Mouse (Mus musculus) forebrain, postnatal 0 days (tissue): Measurements from ENCODE around the gene Uri1. TPM values are rescaled to one million over a fixed set of nuclear protein-coding genes. Genes with fewer than 3 reads are reported as not detected.

ENCODE experiments used
- ATAC-seq: fragments of 200-750 bp; cut with Nextera tagmentation; 2 replicates; pipeline ENCODE4 v1.8.0; 2017; ENCODE audit warnings: mild to moderate bottlenecking, moderate library complexity
- DNase-seq: peaks from one replicate; pipeline ENCODE4 v3.0.0-alpha.2; 2015
- H3K27ac ChIP-seq: fragments of 300-500 bp; sonication (generic); 2 replicates; pipeline ENCODE4 v1.5.1; 2014; ENCODE audit warnings: low read depth, mild to moderate bottlenecking, antibody characterized with exemption, low read length, moderate library complexity, mixed read lengths
- H3K27me3 ChIP-seq: fragments of 300-500 bp; sonication (generic); 2 replicates; pipeline ENCODE4 v1.6.1; 2014; ENCODE audit warnings: mild to moderate bottlenecking, low read length, mixed read lengths; ENCODE audit not compliant: insufficient read depth
- H3K36me3 ChIP-seq: fragments of 300-500 bp; sonication (generic); 2 replicates; pipeline ENCODE4 v1.6.1; 2014; ENCODE audit warnings: mild to moderate bottlenecking, moderate library complexity; ENCODE audit not compliant: insufficient read depth
- H3K4me1 ChIP-seq: fragments of 300-500 bp; sonication (generic); 2 replicates; pipeline ENCODE4 v1.6.1; 2014; ENCODE audit warnings: antibody characterized with exemption; ENCODE audit not compliant: insufficient read depth
- H3K4me2 ChIP-seq: fragments of 300-500 bp; sonication (generic); 2 replicates; pipeline ENCODE4 v1.6.1; 2014; ENCODE audit warnings: low read depth, mild to moderate bottlenecking, moderate library complexity
- H3K4me3 ChIP-seq: fragments of 300-500 bp; sonication (generic); 2 replicates; pipeline ENCODE4 v1.5.1; 2014; ENCODE audit warnings: low read depth, low read length, mixed read lengths
- H3K9ac ChIP-seq: fragments of 300-500 bp; sonication (generic); 2 replicates; pipeline ENCODE4 v1.6.1; 2014; ENCODE audit warnings: mild to moderate bottlenecking
- H3K9me3 ChIP-seq: fragments of 300-500 bp; sonication (generic); 2 replicates; pipeline ENCODE4 v1.6.1; 2016; ENCODE audit warnings: low read length
- CTCF ChIP-seq: sonication (generic); IDR thresholded peaks from 2 replicates; pipeline ENCODE4 v1.5.1; 2016; ENCODE audit warnings: antibody characterized with exemption, control low read depth, low read depth
- WGBS: fragments of 180-500 bp; shearing (Covaris S2); extraction: QIAGEN DNeasy Blood & Tissue Kit; methylation state at CpG from one replicate; pipeline ENCODE4 v1.1.7; 2014; 5-methylcytosine and 5-hydroxymethylcytosine counted together
- polyA plus RNA-seq: library from polyadenylated mRNA; unstranded; fragments of >200 nt; fragmentation: Nextera tagmentation; extraction: Ambion mirVana; gene quantifications from 2 replicates; pipeline ENCODE4 v1.2.1, GENCODE M21; 2015
- total RNA-seq: library from RNA; depleted of rRNA; stranded (reverse); fragments of >200 nt; gene quantifications from 2 replicates; pipeline ENCODE4 v1.2.3, GENCODE M21; 2014

Gene Uri1
- total and polyA plus RNA-seq, 2 experiments from 2014 or later, result 39.0 to 49.4 TPM

- Histone ChIP-seq H3K4me3 (no peak overlapping the region), H3K4me1 (no peaks in the 10 kb centered on the region), H3K9ac (no peak overlapping the region), H3K27ac (no peak overlapping the region), H3K9me3 (no peaks in the 10 kb centered on the region), H3K27me3 (no peaks in the 10 kb centered on the region), H3K4me2 (no peak overlapping the region), H3K36me3 (peaks cover 4% of the 10 kb centered on the region; the same call in 1 of the 2 replicates)
- ATAC-seq (no peak), DNase-seq (no peak)
- 49% methylated on average over 6 of the region's 6 CpGs for WGBS
- TF ChIP-seq CTCF, result no peak
Measured at GRCm38 (mm10) chr7:37983471-37983870, 39.9 kb downstream of the Uri1 start.

- H3K4me1 ChIP-seq, result no peaks in the 10 kb centered on the region
- H3K4me2 ChIP-seq, result no peak overlapping the region
Measured at GRCm38 (mm10) chr7:37979729-37980128, 43.6 kb downstream of the Uri1 start.

GRCm38 (mm10) chr7:37978412-37978811, 44.9 kb downstream of the Uri1 start:
- no peaks in the 10 kb centered on the region for H3K27me3 ChIP-seq
- TF ChIP-seq CTCF, result no peak
- H3K27ac ChIP-seq, result no peak overlapping the region
- no peak for DNase-seq
- H3K4me3 ChIP-seq, result no peak overlapping the region
- H3K4me1 ChIP-seq, result no peaks in the 10 kb centered on the region
- H3K9ac ChIP-seq, result no peak overlapping the region
- 97% methylated on average over 4 of the region's 4 CpGs for WGBS
- peaks cover 4% of the 10 kb centered on the region; the same call in 1 of the 2 replicates for H3K36me3 ChIP-seq
- ATAC-seq, result no peak
- no peaks in the 10 kb centered on the region for H3K9me3 ChIP-seq
- no peak overlapping the region for H3K4me2 ChIP-seq

More at GRCm38 (mm10) chr7:37979729-37980128, 43.6 kb downstream of the Uri1 start:
- Histone ChIP-seq H3K27me3 (no peaks in the 10 kb centered on the region), H3K27ac (no peak overlapping the region), H3K4me3 (no peak overlapping the region), H3K9me3 (no peaks in the 10 kb centered on the region), H3K36me3 (peaks cover 4% of the 10 kb centered on the region; the same call in 1 of the 2 replicates), H3K9ac (no peak overlapping the region)
- WGBS, result 92% methylated on average over 3 of the region's 3 CpGs
- no peak for DNase-seq
- no peak for TF ChIP-seq CTCF
- ATAC-seq, result no peak

- 94% methylated on average over 2 of the region's 2 CpGs for WGBS
- Histone ChIP-seq H3K4me1 (no peaks in the 10 kb centered on the region), H3K4me3 (no peak overlapping the region), H3K27me3 (no peaks in the 10 kb centered on the region), H3K9ac (no peak overlapping the region), H3K9me3 (no peaks in the 10 kb centered on the region), H3K36me3 (peaks cover 4% of the 10 kb centered on the region; the same call in 1 of the 2 replicates), H3K4me2 (no peak overlapping the region), H3K27ac (no peak overlapping the region)
- TF ChIP-seq CTCF, result no peak
- ATAC-seq, result no peak
- no peak for DNase-seq
Measured at GRCm38 (mm10) chr7:37977676-37978075, 45.7 kb downstream of the Uri1 start.

- H3K36me3 ChIP-seq, result no peaks in the 10 kb centered on the region
- no peak for ATAC-seq
- H3K27ac ChIP-seq, result no peak overlapping the region
- no peak for TF ChIP-seq CTCF
- no peak overlapping the region for H3K9ac ChIP-seq
- no peaks in the 10 kb centered on the region for H3K9me3 ChIP-seq
- no peaks in the 10 kb centered on the region for H3K4me1 ChIP-seq
- H3K4me2 ChIP-seq, result no peak overlapping the region
- H3K4me3 ChIP-seq, result no peak overlapping the region
- DNase-seq, result no peak
- 83% methylated on average over 2 of the region's 2 CpGs for WGBS
- H3K27me3 ChIP-seq, result no peaks in the 10 kb centered on the region
Measured at GRCm38 (mm10) chr7:37972999-37973555, 50.3 kb downstream of the Uri1 start.

GRCm38 (mm10) chr7:37972571-37972970, 50.8 kb downstream of the Uri1 start:
- peak; percentile 29 for DNase-seq
- peak; percentile 29; the same call in 1 of the 2 replicates for ATAC-seq
- peak; percentile 48 for TF ChIP-seq CTCF
- no peaks in the 10 kb centered on the region for H3K36me3 ChIP-seq
- H3K4me3 ChIP-seq, result no peak overlapping the region
- H3K27ac ChIP-seq, result no peak overlapping the region
- H3K4me2 ChIP-seq, result no peak overlapping the region
- 39% methylated on average over 9 of the region's 9 CpGs for WGBS
- H3K4me1 ChIP-seq, result no peaks in the 10 kb centered on the region
- H3K9ac ChIP-seq, result no peak overlapping the region
- H3K27me3 ChIP-seq, result no peaks in the 10 kb centered on the region
- no peaks in the 10 kb centered on the region for H3K9me3 ChIP-seq

- no peak for TF ChIP-seq CTCF
- Histone ChIP-seq H3K36me3 (peaks cover 21% of the 10 kb centered on the region), H3K4me1 (no peaks in the 10 kb centered on the region), H3K4me2 (no peak overlapping the region), H3K4me3 (no peak overlapping the region), H3K9ac (no peak overlapping the region), H3K27me3 (no peaks in the 10 kb centered on the region), H3K27ac (no peak overlapping the region), H3K9me3 (no peaks in the 10 kb centered on the region)
- 86% methylated on average over 17 of the region's 17 CpGs for WGBS
- no peak for DNase-seq
- ATAC-seq, result no peak
Measured at GRCm38 (mm10) chr7:37962326-37962725, 61.0 kb downstream of the Uri1 start.
